Mouse (Mus musculus): ENCODE results near the gene Fbxl3. TPM values are rescaled to one million over a fixed set of nuclear protein-coding genes. Genes with fewer than 3 reads are reported as not detected.

The Fbxl3 gene
- polyA plus RNA-seq, 2 experiments = 39.2 to 84.7 TPM

- TF ChIP-seq POLR2A (IDR thresholded peaks at IDR 0.05; ENCODE audit: borderline replicate concordance, extremely low read depth, insufficient read depth, insufficient read length) = no peak
- H3K4me2 ChIP-seq (replicated peaks; ENCODE audit: low read depth, low read length, severe bottlenecking) = no peak overlapping the region
- DNase-seq (ENCODE audit: low spot score) (no peak), ATAC-seq (ENCODE audit: low FRiP score, low read depth) (no peak)
- no peaks in the 10 kb centered on the region for H3K27me3 ChIP-seq (ENCODE audit: control insufficient read depth, insufficient read depth, low read length)
- no peaks in the 10 kb centered on the region for H3K4me1 ChIP-seq (ENCODE audit: control insufficient read depth, insufficient read depth, low read length)
- no peaks in the 10 kb centered on the region for H3K9me3 ChIP-seq (ENCODE audit: control insufficient read depth, low read length)
- H3K9ac ChIP-seq (ENCODE audit: low read depth, low read length, severe bottlenecking) = no peak overlapping the region
- 95% methylated on average over 4 of the region's 4 CpGs for WGBS
- peaks cover 77% of the 10 kb centered on the region for H3K36me3 ChIP-seq (ENCODE audit: control insufficient read depth, insufficient read depth, low read length)
- H3K27ac ChIP-seq (replicated peaks; ENCODE audit: low read depth, low read length) = no peak overlapping the region
- no peak overlapping the region for H3K4me3 ChIP-seq (replicated peaks; ENCODE audit: low read length)
Observed at GRCm38 (mm10) chr14:103086671-103087324, 12.6 kb downstream of the Fbxl3 start.

GRCm38 (mm10) chr14:103085840-103086533 is 13.4 kb downstream of the Fbxl3 start:
- 92% methylated on average over 1 of the region's 1 CpGs for WGBS
- Histone ChIP-seq H3K4me3 (replicated peaks; ENCODE audit: low read length) (no peak overlapping the region), H3K27ac (replicated peaks; ENCODE audit: low read depth, low read length) (no peak overlapping the region), H3K9ac (ENCODE audit: low read depth, low read length, severe bottlenecking) (no peak overlapping the region), H3K9me3 (ENCODE audit: control insufficient read depth, low read length) (no peaks in the 10 kb centered on the region), H3K27me3 (ENCODE audit: control insufficient read depth, insufficient read depth, low read length) (no peaks in the 10 kb centered on the region), H3K4me1 (ENCODE audit: control insufficient read depth, insufficient read depth, low read length) (no peaks in the 10 kb centered on the region), H3K36me3 (ENCODE audit: control insufficient read depth, insufficient read depth, low read length) (peaks cover 69% of the 10 kb centered on the region), H3K4me2 (replicated peaks; ENCODE audit: low read depth, low read length, severe bottlenecking) (no peak overlapping the region)
- DNase-seq (ENCODE audit: low spot score) (no peak), ATAC-seq (ENCODE audit: low FRiP score, low read depth) (no peak)
- no peak for TF ChIP-seq POLR2A (IDR thresholded peaks at IDR 0.05; ENCODE audit: borderline replicate concordance, extremely low read depth, insufficient read depth, insufficient read length)

- Histone ChIP-seq H3K4me1 (ENCODE audit: control insufficient read depth, insufficient read depth, low read length) (no peaks in the 10 kb centered on the region), H3K4me2 (replicated peaks; ENCODE audit: low read depth, low read length, severe bottlenecking) (no peak overlapping the region), H3K4me3 (replicated peaks; ENCODE audit: low read length) (no peak overlapping the region), H3K27ac (replicated peaks; ENCODE audit: low read depth, low read length) (no peak overlapping the region), H3K9me3 (ENCODE audit: control insufficient read depth, low read length) (no peaks in the 10 kb centered on the region), H3K36me3 (ENCODE audit: control insufficient read depth, insufficient read depth, low read length) (peaks cover 47% of the 10 kb centered on the region), H3K9ac (ENCODE audit: low read depth, low read length, severe bottlenecking) (no peak overlapping the region), H3K27me3 (ENCODE audit: control insufficient read depth, insufficient read depth, low read length) (no peaks in the 10 kb centered on the region)
- ATAC-seq (ENCODE audit: low FRiP score, low read depth) (no peak), DNase-seq (ENCODE audit: low spot score) (no peak)
- 87% methylated on average over 9 of the region's 9 CpGs for WGBS
- TF ChIP-seq POLR2A (IDR thresholded peaks at IDR 0.05; ENCODE audit: borderline replicate concordance, extremely low read depth, insufficient read depth, insufficient read length) = no peak
Observed at GRCm38 (mm10) chr14:103079209-103079977, 20.0 kb downstream of the Fbxl3 start.

GRCm38 (mm10) chr14:103078006-103078912 is 21.1 kb downstream of the Fbxl3 start:
- Histone ChIP-seq H3K9me3 (ENCODE audit: control insufficient read depth, low read length) (no peaks in the 10 kb centered on the region), H3K27ac (replicated peaks; ENCODE audit: low read depth, low read length) (no peak overlapping the region), H3K36me3 (ENCODE audit: control insufficient read depth, insufficient read depth, low read length) (peaks cover 46% of the 10 kb centered on the region), H3K9ac (ENCODE audit: low read depth, low read length, severe bottlenecking) (no peak overlapping the region), H3K4me1 (ENCODE audit: control insufficient read depth, insufficient read depth, low read length) (no peaks in the 10 kb centered on the region), H3K4me2 (replicated peaks; ENCODE audit: low read depth, low read length, severe bottlenecking) (no peak overlapping the region), H3K27me3 (ENCODE audit: control insufficient read depth, insufficient read depth, low read length) (no peaks in the 10 kb centered on the region), H3K4me3 (replicated peaks; ENCODE audit: low read length) (no peak overlapping the region)
- WGBS = 87% methylated on average over 16 of the region's 16 CpGs
- TF ChIP-seq POLR2A (IDR thresholded peaks at IDR 0.05; ENCODE audit: borderline replicate concordance, extremely low read depth, insufficient read depth, insufficient read length) = no peak
- ATAC-seq (ENCODE audit: low FRiP score, low read depth) = no peak
- no peak for DNase-seq (ENCODE audit: low spot score)
